Mouse (Mus musculus) erythroblast, adult 5-6 weeks (primary cell): ENCODE measurements around the gene Ddx25. TPM values are rescaled to one million over a fixed set of nuclear protein-coding genes. Genes with fewer than 3 reads are reported as not detected.

Experiments used
- ATAC-seq: replicated peaks from 2 replicates; pipeline ENCODE4 v1.8.0; 2016; ENCODE audit warnings: moderate number of reproducible peaks, mild to moderate bottlenecking, moderate TSS enrichment, inconsistent platforms; ENCODE audit not compliant: poor library complexity, low FRiP score, severe bottlenecking
- total RNA-seq, 2 experiments: library from RNA; stranded (forward) in 1 of 2; stranded (reverse) in 1 of 2; fragments of 150-400 nt in 1 of 2; fragments of 200-764, 138-1000 nt in 1 of 2; gene quantifications; 2 replicates each; pipeline versions ENCODE4 v1.2.3 to v1.2.4; 2015 to 2017; ENCODE audit warnings: low replicate concordance in 2 of 2

Gene Ddx25
- total RNA-seq, 2 experiments from 2014 or later = not detected

GRCm38 (mm10) chr9:35543099-35543860, 15.0 kb downstream of the Ddx25 start:
- no peak for ATAC-seq

GRCm38 (mm10) chr9:35541941-35542340, 16.4 kb downstream of the Ddx25 start:
- ATAC-seq = no peak

GRCm38 (mm10) chr9:35541488-35541887, 16.8 kb downstream of the Ddx25 start:
- ATAC-seq = no peak

- no peak for ATAC-seq
Observed at GRCm38 (mm10) chr9:35541024-35541423, 17.3 kb downstream of the Ddx25 start.

GRCm38 (mm10) chr9:35539001-35539750, 19.2 kb downstream of the Ddx25 start:
- ATAC-seq = no peak

GRCm38 (mm10) chr9:35535876-35536275, 22.5 kb downstream of the Ddx25 start:
- no peak for ATAC-seq

GRCm38 (mm10) chr9:35535110-35535509, 23.2 kb downstream of the Ddx25 start:
- no peak for ATAC-seq

- no peak for ATAC-seq
Observed at GRCm38 (mm10) chr9:35533266-35533665, 25.1 kb downstream of the Ddx25 start.

- ATAC-seq = no peak
Observed at GRCm38 (mm10) chr9:35529796-35530195, 28.5 kb downstream of the Ddx25 start.

- ATAC-seq = no peak
Observed at GRCm38 (mm10) chr9:35529141-35529540, 29.2 kb downstream of the Ddx25 start.

- peak; percentile 62 for ATAC-seq
Observed at GRCm38 (mm10) chr9:35523941-35524411, 34.4 kb downstream of the Ddx25 start.

GRCm38 (mm10) chr9:35523541-35523940, 34.8 kb downstream of the Ddx25 start:
- ATAC-seq = no peak

- no peak for ATAC-seq
Observed at GRCm38 (mm10) chr9:35522821-35523515, 35.4 kb downstream of the Ddx25 start.

- ATAC-seq = no peak
Observed at GRCm38 (mm10) chr9:35522241-35522640, 36.1 kb downstream of the Ddx25 start.

GRCm38 (mm10) chr9:35520631-35521348, 37.5 kb downstream of the Ddx25 start:
- ATAC-seq = no peak

- no peak for ATAC-seq
Observed at GRCm38 (mm10) chr9:35518169-35518568, 40.2 kb downstream of the Ddx25 start, which contains the start of gene Gm1113. TSS of gene Gm1113 (minus strand) at chr9:35518269.

- ATAC-seq = no peak
Observed at GRCm38 (mm10) chr9:35516711-35517110, 41.6 kb downstream of the Ddx25 start.

GRCm38 (mm10) chr9:35516182-35516581, 42.1 kb downstream of the Ddx25 start:
- ATAC-seq = no peak

GRCm38 (mm10) chr9:35513900-35514299, 44.4 kb downstream of the Ddx25 start:
- ATAC-seq = no peak

- ATAC-seq = no peak
Observed at GRCm38 (mm10) chr9:35508234-35508633, 50.1 kb downstream of the Ddx25 start.
